Mouse (Mus musculus) granulocyte monocyte progenitor cell, adult 5-6 weeks (primary cell): ENCODE measurements around the gene Slc15a1. TPM values are rescaled to one million over a fixed set of nuclear protein-coding genes. Genes with fewer than 3 reads are reported as not detected.

Experiments used
- ATAC-seq: replicated peaks from 2 replicates; pipeline ENCODE4 v1.8.0; 2016; ENCODE audit warnings: mild to moderate bottlenecking, moderate TSS enrichment, inconsistent platforms; ENCODE audit not compliant: poor library complexity, severe bottlenecking
- total RNA-seq, 2 experiments: library from RNA; stranded (forward) in 1 of 2; stranded (reverse) in 1 of 2; fragments of 200-712, 200-1000 nt in 1 of 2; fragments of >200 nt in 1 of 2; fragmentation: Nextera tagmentation in 1 of 2; gene quantifications; 2 replicates each; pipeline ENCODE4 v1.2.3; 2014 to 2017

The Slc15a1 gene
- total RNA-seq (2014; fragmentation: Nextera tagmentation) (0.52 TPM in 1 of 2 replicates, not detected in the other), total RNA-seq (2017) (not detected in 2 replicates)

DNA sequence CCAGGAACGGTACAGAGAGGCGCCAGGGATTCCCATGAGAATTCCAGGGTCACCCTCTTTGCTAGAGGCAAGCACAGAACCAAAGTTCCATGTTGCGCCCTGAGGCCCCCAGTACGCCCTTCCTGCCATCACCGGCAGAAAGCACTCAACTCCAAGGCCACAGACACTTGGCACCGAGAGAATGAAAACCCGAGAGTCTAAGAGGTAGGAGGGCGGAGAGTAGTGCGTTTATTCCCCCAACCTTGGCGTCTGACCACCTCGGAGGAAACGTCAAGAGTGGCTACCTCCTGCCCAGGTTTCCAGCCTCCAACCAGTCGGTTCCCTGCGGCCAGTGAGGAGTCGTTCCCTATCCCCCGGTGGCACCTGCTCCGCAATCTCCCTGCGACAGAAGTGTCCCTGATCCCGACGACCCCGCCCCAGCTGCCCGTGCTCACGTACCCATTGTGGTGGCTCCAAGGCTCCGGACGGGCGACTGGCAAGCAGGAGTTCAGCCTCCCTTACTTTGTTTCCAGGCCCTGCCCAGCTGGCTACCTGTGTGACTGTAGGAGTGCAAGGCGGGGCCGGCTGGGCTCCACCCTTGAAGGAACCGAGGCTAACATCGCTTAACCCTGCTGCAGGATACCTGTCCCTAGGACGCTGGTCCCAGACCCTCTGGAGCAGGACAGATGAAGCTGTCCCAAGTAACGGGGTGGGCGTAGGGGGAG lies at the start of gene Slc15a1:
Slc15a1 (minus strand) TSS at position 472 of the 704 bp plus-strand sequence.
- ATAC-seq: no peak

DNA sequence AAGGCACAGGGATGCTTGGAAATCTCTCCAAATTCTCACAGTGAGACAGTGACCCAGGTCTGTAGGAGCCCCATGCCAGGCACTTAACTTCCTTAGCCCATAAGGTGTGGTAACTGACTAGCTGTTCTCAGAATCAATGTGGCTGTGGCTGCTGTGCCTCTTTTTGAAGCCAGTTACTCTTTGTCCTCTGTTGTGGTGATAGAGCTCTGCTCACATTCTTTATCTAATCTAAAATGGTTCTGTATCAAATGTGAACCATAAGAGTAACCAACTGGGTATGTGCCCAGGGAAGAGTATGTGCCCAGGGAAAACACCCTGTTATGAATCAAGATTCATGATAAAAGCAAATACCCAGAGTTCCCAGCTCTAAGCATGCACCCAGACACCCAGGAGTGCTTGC lies 48.7 kb upstream of the Slc15a1 start:
- ATAC-seq: no peak

DNA sequence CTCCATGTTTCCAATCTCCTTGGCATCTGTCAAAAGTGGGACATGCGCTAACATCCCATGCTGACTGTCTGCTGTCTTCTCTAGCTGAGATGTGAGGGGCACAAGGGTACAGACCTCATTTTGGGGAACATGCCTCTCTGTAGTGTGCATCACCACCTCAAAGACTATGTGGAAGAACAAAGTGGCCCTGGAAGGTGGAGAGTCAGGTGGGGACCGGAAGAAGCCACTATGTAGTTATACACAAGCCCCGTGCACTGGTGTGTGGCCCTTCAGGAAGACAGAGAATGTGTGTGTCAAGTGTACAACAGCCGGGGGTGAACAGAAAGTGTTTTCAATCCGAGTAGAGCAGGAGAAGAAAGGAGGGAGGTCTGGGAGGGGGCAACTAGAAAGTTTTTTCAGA lies 47.5 kb upstream of the Slc15a1 start:
- no peak for ATAC-seq

DNA sequence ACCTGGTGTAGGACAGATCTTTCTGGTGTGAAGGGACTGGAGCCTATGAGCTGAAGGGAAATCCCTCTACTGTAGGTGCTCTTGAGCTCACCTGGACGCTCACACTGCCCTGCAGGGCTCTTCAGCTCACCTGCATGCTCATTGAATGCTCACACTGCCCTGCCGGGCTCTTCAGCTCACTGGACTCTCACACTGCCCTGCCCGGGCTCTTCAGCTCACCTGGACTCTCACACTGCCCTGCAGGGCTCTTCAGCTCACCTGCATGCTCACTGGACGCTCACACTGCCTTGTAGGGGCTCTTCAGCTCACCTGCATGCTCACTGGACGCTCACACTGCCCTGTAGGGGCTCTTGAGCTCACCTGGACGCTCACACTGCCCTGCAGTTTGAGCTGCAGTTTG lies 44.8 kb upstream of the Slc15a1 start:
- no peak for ATAC-seq

DNA sequence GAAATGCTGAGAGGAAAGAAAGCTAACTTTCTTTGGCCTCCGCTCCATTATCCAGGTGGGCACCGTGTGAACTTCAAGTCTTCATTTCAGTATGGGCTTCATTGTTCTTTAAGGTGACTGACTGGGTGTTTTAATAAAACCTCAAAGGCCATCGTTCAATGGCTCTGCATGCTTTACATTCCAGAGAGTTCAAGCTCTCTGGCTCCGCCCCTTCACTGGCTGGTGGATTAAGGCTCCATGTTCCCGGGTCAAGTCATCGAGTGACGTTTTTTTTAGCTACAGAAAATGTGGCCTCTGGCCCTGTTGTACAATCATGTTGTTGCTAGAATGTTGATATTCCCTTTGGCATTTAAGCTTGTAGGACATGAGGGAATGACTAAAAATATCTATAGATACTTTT lies 42.7 kb upstream of the Slc15a1 start:
- ATAC-seq: no peak

DNA sequence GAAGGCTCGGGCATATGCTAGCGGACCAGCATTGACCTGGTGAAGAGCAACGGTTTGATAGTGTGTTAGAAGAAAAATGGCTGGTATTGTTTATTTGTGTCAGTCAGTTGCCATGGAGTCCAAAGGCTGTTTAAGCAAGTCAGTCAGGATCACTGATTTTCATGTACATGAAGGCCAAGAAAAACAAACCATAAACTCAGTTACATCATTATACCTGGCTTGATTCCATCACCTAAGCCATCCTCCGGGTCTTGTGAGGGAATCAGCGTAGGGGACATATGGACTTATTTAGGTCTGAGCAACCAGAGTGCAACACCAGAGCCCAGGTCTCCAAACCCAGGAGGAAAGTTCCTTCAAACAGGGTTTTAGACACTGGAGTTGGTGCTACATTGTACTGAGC lies 41.6 kb upstream of the Slc15a1 start:
- no peak for ATAC-seq

DNA sequence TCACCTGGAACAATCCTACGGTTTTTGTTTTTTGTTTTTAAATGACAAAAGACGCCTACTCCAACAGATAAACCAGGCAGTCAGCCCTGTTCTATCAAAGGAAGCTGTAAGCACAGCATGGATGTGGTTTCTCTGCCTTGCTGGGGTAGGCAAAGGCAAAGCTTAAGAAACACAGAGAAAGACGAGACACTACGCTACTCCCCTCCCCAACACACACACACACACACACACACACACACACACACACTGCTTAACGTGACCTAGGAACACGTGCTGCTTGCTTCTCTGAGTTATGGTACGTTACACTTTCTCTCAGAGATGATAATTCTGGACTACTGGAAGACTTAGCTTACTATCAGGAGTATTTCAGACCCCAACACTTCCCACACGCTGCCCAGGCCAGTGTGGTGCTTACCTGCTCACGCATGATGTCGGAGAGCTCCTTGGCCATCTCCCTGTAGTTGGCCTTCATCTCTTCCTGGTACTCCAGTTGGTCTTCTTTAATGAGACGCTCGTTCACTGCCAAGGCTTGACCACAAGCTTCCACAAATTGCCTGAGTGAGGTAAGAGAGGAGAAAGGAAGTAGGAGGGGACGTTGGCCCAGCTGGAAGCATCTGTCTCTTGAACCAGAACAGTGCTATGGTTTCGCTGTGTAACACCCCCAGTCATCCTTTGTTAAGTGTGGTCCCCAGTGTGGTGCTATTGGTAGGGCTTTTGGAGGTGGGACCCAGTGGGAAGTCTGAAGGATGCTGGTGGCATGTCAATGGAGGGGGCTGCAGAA lies 40.7 kb upstream of the Slc15a1 start:
- ATAC-seq: peak; percentile 72

DNA sequence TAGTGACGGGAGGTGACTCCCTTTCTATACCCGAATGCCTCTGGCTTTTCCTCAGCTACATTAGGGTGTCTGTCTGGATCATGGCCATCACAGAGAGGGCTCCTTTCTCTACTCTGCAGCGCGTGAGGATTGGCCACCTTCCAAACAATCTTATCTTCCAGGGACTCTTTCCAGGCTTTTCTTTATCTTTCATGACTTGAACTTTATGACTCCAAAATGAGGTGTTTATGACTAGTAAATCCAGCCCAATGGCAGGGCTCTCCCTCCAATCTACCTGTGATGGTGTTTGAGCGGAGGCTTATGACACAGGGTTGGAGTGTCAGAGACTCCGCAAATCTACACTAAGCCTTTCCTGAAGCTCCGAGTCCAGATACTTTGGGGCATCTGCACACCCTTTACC lies 36.2 kb upstream of the Slc15a1 start:
- no peak for ATAC-seq

DNA sequence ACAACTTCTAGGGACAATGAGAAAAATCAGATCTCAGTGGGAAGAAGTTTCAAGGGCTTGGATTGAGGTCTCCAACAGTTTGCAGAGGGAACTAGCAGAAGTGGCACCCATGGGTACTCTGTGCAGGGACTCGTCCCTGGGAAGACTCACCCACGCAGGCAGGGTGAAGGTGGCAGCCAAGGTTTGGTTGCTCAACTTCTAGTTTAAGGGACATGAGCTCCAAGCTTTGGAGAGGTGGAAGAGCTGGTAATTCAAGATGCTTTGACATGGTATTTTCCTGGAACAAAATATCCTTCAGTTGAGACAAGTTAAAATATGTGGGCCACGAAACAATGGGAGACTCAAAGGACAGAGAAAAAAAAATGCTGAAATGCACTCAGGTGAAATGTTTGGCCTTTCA lies 29.4 kb upstream of the Slc15a1 start:
- ATAC-seq: no peak

DNA sequence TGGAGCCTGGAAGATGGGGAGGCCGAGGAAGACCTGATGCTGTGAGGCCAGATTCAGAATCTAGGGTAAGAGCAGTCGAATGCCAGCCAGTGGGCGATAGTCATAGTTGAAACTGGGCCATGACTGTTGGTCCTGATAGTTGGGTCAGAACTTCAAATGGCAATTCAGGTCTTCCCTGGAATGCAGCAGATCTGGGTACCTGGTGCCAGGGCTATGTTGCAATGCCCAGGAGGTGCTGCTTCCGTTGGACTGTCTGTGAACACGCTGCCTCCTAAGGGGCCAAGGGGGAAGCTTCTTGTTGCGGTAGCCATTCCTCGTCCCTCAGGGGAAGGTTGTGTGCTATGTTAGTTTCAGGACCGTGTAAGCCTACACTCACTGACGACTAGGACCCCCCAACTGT lies 25.8 kb upstream of the Slc15a1 start:
- no peak for ATAC-seq

DNA sequence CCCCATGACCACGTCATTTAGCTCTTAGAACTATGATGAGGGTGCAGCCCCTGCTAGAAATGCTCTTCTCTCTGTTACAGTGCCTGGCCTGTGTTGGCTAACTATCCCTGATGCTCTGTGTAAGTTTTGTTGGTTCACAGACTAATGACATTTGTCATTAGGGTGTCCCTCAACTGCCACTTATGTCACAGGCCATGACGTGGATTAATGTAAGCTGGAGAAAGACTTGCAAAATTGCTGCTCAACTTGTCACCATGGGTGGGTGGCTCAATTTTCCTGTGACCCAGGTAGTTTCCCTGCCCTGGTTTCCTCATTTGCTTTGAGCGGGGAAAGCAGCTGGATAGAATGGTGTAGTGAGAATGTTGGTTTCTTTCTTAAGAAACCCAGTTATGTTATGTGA lies 22.8 kb upstream of the Slc15a1 start:
- ATAC-seq: peak; percentile 76

DNA sequence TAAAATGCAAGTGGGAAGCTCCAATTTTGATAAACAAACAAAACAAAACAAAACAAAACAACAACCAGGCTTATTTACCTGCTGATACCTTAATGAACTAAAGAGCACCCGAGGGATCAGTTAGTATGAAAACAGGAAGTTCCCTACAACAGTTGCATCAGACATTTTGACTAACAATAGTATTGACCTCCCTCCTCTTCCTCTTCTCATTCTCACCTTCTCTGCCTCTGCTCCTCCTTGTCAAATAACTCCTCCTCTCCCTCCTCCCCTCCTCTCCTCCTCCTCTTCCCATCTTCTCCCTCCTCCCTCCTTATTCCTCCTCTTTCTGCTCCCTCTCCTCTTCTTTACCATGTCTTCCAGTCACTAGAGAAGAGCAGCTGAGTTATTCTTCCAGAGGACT lies 22.1 kb upstream of the Slc15a1 start:
- ATAC-seq: peak; percentile 70

DNA sequence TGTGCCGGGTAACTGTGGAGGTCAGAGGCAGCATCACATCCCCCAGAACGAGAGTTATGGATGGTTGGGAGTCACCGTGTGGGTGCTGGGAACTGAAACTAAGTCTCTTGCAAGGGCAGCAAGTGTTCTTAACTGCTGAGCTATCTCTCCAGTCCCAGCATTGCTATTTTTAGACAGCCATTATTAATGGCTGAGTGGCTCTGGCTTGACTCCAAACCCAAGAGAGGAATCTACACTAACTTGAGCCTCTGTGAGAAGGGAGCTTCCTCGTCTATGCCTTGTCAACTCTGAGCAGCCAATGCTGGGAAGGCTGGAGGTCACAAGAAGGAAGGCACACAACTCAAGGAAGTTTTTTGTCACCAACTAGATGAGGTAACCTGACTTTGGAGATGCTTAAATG lies 16.7 kb upstream of the Slc15a1 start:
- ATAC-seq: peak; percentile 45

DNA sequence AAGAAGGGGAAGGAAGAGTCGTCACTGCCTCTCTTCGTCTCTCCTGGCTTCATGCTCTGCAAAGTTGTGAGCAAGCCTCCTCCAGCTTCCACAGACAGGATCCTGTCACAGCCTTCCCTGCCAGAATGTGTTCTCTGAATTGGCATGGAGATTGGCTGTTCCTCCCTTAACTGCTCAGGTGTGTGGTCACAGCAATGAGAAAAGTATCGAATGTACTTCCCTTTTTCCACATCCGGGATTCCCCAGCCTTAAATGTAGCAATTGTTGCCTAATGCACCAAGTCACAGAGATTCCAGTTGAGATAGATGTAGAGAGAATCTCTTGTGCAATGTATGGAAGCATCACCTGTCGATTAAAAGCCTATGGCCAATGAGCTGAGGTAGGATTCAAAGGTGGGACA lies 11.8 kb upstream of the Slc15a1 start:
- peak; percentile 83 for ATAC-seq

DNA sequence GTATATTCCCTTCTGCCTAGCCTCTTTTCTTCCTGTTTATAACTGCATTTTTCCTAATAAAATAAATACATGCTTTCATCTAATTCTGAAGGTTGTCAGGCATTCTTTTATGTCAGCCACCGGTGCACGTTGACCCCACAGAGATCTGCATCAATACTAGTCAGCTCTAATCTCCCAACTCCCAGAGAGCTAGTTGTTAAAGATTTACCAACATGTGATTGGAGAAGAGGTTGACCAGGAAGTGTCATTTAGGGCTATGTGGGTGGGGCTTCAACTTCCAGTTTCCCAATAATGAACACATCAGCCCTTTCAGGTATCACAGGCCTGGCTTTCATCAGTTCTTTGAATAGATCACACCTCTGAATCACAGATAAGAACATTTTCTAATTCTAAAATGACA lies 3.9 kb upstream of the Slc15a1 start:
- ATAC-seq: no peak

DNA sequence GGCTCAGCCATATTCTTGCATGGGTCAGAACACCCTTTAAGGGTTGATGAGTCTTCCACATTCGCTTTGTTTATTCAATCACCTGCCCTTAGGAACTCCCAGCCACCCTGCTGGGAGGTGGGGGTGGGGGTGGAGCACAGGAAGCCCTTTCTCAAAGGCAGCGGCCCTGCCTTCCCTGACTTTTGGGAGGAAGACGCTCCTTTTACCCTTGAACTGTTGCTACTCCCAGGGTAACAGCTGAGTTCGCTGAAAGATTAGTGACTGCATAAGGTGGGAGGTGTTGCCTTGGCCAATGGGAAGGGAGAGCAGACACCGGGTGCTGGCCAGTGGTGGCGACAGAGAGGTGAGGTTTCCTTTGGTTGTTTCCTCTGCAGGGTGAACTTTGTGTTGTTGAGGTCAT lies 1.3 kb upstream of the Slc15a1 start:
- ATAC-seq: no peak

DNA sequence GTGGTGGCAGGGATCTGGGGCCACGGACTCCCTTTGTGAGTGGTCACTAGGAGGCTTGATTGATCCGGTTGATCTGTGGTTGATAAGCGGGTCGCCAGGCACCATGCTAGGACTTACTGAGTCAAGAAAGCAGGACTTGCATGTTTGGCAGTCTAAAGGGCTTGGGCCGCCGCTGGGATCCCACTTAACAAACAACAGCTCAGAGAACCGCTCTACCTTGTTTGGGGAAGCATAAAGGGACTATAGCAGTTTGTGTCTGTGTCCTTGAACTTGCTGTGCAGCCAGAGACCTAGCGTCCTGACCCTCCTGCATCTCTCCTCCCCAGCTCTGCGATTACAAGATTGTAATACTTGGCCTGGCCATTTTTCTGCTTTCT lies 421 bp upstream of the Slc15a1 start:
- ATAC-seq: no peak

DNA sequence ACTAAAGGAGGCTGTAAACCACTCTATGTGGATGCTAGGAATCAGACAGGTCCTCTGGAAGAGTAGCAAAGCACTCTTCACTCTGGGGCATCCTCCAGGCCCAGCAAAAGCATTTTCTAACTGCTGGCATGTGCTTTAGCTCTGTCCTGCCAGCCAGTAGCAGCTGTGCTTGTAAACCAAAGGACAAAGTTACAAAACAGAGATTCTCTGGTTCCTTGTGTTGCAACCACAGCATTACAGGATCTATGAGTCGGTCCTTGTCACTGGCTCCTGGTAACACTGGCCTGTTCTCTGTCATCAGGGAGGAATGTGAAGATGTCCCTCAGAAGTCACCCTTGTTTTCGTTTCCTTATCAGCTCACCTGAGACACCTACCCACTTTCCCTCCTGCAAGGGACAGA lies 4.5 kb downstream of the Slc15a1 start:
- ATAC-seq: peak; percentile 53; the same call in 1 of the 2 replicates

DNA sequence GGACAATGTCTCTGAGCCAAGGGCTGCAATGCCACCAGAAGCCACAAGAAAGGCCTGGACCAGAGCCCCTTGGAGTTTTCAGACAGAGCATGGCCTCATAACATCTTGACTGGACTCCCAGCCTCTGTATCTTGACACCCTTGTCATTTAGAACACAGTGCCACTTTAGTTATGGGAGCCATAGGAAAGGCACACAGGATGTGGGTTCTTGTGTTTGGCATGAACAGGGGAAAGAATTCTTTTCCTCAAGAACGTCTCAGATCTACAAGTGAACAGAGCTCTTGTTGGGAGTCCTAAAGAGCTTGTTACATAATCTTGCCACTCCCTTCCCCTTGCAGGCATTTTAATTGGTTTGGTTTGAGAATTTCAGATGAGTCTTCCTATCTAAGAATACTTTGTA lies 5.3 kb downstream of the Slc15a1 start:
- ATAC-seq: 0 out of 2 replicates have a peak, but pooled peaks have one; percentile 36

DNA sequence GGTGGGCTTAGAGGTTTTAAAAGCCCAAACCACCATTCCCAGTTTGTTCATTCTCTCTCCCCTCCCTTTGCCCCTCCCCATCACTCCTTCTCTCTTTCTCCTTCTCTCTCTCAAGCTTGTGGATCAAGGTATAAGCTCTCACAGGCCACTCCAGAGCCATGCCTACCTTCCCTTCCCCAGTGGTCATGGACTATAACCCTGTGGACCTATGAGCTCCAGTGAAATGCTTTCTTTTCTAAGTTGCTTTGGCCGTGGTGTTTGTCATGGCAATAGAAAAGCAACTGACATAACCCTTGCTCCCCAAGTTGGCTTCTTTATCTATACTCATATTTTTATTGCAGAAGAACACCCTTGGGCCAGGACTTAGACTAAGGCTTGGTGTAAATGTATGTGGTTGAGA lies 7.3 kb downstream of the Slc15a1 start:
- ATAC-seq: no peak

DNA sequence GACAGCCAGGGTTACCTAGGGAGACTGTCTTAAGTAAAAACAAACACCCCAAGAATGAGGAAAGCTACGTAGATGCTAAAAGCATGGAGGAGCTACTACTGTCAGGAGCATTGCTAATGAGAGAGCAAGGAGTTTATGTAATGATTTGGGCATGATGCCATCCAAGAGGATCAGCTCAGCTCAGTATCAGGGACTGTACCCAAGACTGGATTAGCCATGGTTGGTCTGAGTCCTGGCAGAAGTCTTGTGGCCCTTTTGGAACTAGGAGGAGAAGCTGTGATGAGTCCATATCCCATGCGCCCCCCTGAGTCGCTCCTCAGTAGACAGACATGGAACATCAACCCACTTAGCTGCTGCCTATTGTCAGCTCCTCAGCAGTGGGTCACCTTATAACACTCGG lies 9.3 kb downstream of the Slc15a1 start:
- no peak for ATAC-seq

DNA sequence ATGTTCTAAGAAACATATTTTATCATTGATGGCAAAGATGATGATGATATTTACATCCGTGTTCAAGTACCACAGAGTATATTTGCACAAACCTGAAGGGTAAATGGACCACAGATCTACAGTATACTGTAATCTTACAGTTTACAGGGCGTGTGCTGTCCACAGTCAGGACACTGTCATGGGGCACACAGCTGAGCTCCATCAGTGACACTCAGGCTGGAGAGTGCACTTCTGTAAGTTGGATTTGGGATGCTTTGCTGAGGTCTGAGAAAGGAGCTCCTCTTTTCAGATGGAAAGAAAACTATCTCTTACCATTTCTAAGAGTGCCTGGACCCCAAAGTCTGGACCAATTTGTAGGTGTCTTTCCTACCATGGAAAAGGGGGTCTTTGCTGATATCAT lies 9.9 kb downstream of the Slc15a1 start:
- no peak for ATAC-seq
